ENCODE assay signal across 8 mouse cellular contexts in genomic region chr10:122982909-122983578, GRCm38 (mm10).
DNase-seq lines count a peak whose midpoint lies in the region; ATAC-seq and TF ChIP-seq lines count a peak whose summit lies in the region.

No protein-coding gene starts in this region.

- 61% methylated on average over 11 of the region's 11 CpGs for WGBS in kidney, adult 2 months
- WGBS in bone marrow, adult 2 months: 20% methylated on average over 11 of the region's 11 CpGs
- WGBS in forebrain, postnatal 0 days: 45% methylated on average over 11 of the region's 11 CpGs
- 55% methylated on average over 11 of the region's 11 CpGs for WGBS in liver, embryonic 16.5 days (ENCODE audit: insufficient replicate concordance)

- no peaks in the 10 kb centered on the region for H3K27me3 ChIP-seq in kidney, adult 2 months (replicated peaks; ENCODE audit: control insufficient read depth, insufficient read depth, low read length)
- H3K27me3 ChIP-seq in forebrain, postnatal 0 days (ENCODE audit: insufficient read depth, low read length): no peaks in the 10 kb centered on the region
- no peaks in the 10 kb centered on the region for H3K27me3 ChIP-seq in liver, embryonic 16.5 days (ENCODE audit: control insufficient read depth, insufficient read depth, low read depth, low read length)

- H3K4me2 ChIP-seq in forebrain, postnatal 0 days (ENCODE audit: low read depth): peak overlapping the region; percentile 75
- peak overlapping the region; percentile 81 for H3K4me2 ChIP-seq in liver, embryonic 16.5 days (ENCODE audit: low read depth, low read length)

- no peak overlapping the region for H3K4me3 ChIP-seq in kidney, adult 2 months (ENCODE audit: insufficient read depth, low read depth, low read length)
- peak overlapping the region; percentile 13 for H3K4me3 ChIP-seq in bone marrow, adult 2 months (replicated peaks; ENCODE audit: control insufficient read depth, low read depth, low read length)
- peak overlapping the region; percentile 83 for H3K4me3 ChIP-seq in forebrain, postnatal 0 days (ENCODE audit: low read depth, low read length)
- peak overlapping the region; percentile 90 for H3K4me3 ChIP-seq in liver, embryonic 16.5 days (ENCODE audit: low read depth, low read length)

- TF ChIP-seq POLR2A in kidney, adult 2 months (IDR thresholded peaks at IDR 0.05; ENCODE audit: low read depth, low read length): no peak
- TF ChIP-seq POLR2A in bone marrow, adult 2 months (IDR thresholded peaks at IDR 0.05; ENCODE audit: borderline replicate concordance, control insufficient read depth, low read depth, low read length): no peak

- H3K9ac ChIP-seq in forebrain, postnatal 0 days: peak overlapping the region; percentile 11; the same call in 1 of the 2 replicates
- H3K9ac ChIP-seq in liver, embryonic 16.5 days (ENCODE audit: low read depth, low read length): peak overlapping the region; percentile 97; the same call in 1 of the 2 replicates

- H3K9me3 ChIP-seq in forebrain, postnatal 0 days (ENCODE audit: low read length): no peaks in the 10 kb centered on the region
- H3K9me3 ChIP-seq in liver, embryonic 16.5 days (replicated peaks; ENCODE audit: control insufficient read depth, low read length): no peaks in the 10 kb centered on the region

- peaks cover 3% of the 10 kb centered on the region; the same call in 1 of the 2 replicates for H3K4me1 ChIP-seq in kidney, adult 2 months (ENCODE audit: control insufficient read depth, insufficient read depth, low read length)
- peaks cover 3% of the 10 kb centered on the region; the same call in 1 of the 2 replicates for H3K4me1 ChIP-seq in bone marrow, adult 2 months (ENCODE audit: control insufficient read depth, insufficient read depth, low read length)
- H3K4me1 ChIP-seq in forebrain, postnatal 0 days (ENCODE audit: insufficient read depth): peaks cover 16% of the 10 kb centered on the region
- peaks cover 28% of the 10 kb centered on the region for H3K4me1 ChIP-seq in liver, embryonic 16.5 days (ENCODE audit: control insufficient read depth, low read depth, low read length)

- ATAC-seq in forebrain, postnatal 0 days: no peak
- no peak for ATAC-seq in liver, embryonic 16.5 days (ENCODE audit: low read depth)

- no peak for TF ChIP-seq CTCF in kidney, adult 2 months (conservative IDR thresholded peaks at IDR 0.05; ENCODE audit: insufficient read depth, insufficient read length, low read depth, low read length)
- no peak for TF ChIP-seq CTCF in bone marrow, adult 2 months (IDR thresholded peaks at IDR 0.05; ENCODE audit: control insufficient read depth, insufficient read depth, low read length)
- TF ChIP-seq CTCF in forebrain, postnatal 0 days (IDR thresholded peaks at IDR 0.05; ENCODE audit: low read depth): no peak

- no peak overlapping the region for H3K27ac ChIP-seq in kidney, adult 2 months (ENCODE audit: insufficient read depth, low read depth, low read length)
- no peak overlapping the region for H3K27ac ChIP-seq in bone marrow, adult 2 months (ENCODE audit: control insufficient read depth, insufficient read depth, low read depth, low read length, poor library complexity)
- no peak overlapping the region for H3K27ac ChIP-seq in forebrain, postnatal 0 days (ENCODE audit: low read depth, low read length)
- no peak overlapping the region for H3K27ac ChIP-seq in liver, embryonic 16.5 days (ENCODE audit: low read length)

- H3K36me3 ChIP-seq in kidney, adult 2 months (ENCODE audit: control insufficient read depth, insufficient read depth, low read length): no peaks in the 10 kb centered on the region
- 0 out of 2 replicates have a peak, but pooled peaks cover 16% of the 10 kb centered on the region for H3K36me3 ChIP-seq in forebrain, postnatal 0 days (ENCODE audit: insufficient read depth)
- no peaks in the 10 kb centered on the region; the same call in 1 of the 2 replicates for H3K36me3 ChIP-seq in liver, embryonic 16.5 days (ENCODE audit: control insufficient read depth, insufficient read depth)

- peak; percentile 34 for DNase-seq in kidney, postnatal 10 days
- DNase-seq in kidney, adult 2 months: no peak
- DNase-seq in forebrain, postnatal 0 days: no peak
- no peak for DNase-seq in layer of hippocampus, adult 11-12 months (ENCODE audit: low spot score)
- DNase-seq in thymus, postnatal 36 days: no peak
- DNase-seq in lung, postnatal 10 days: no peak
